Mouse (Mus musculus) embryonic facial prominence, embryonic 11.5 days (tissue): ENCODE measurements around the gene Sem1. TPM values are rescaled to one million over a fixed set of nuclear protein-coding genes. Genes with fewer than 3 reads are reported as not detected.

Source experiments
- ATAC-seq: fragments of 200-750 bp; cut with Nextera tagmentation; replicated peaks from 2 replicates; pipeline ENCODE4 v1.8.0; 2017; ENCODE audit warnings: low read depth; ENCODE audit not compliant: insufficient number of reproducible peaks, low FRiP score, low TSS enrichment
- DNase-seq: peaks from one replicate; pipeline ENCODE4 v3.0.0-alpha.2; 2015; ENCODE audit warnings: low spot score
- H3K27ac ChIP-seq: fragments of 300-500 bp; sonication (generic); replicated peaks from 2 replicates; pipeline ENCODE4 v1.5.1; 2014; ENCODE audit warnings: mild to moderate bottlenecking, low read depth, low read length, control low read depth
- H3K27me3 ChIP-seq: fragments of 300-500 bp; sonication (generic); 2 replicates; pipeline ENCODE4 v1.6.1; 2014; ENCODE audit warnings: mild to moderate bottlenecking, low read length, moderate library complexity, mixed read lengths; ENCODE audit not compliant: control insufficient read depth, insufficient read depth
- H3K36me3 ChIP-seq: fragments of 300-500 bp; sonication (generic); replicated peaks from 2 replicates; pipeline ENCODE4 v1.6.1; 2014; ENCODE audit warnings: low read depth, mild to moderate bottlenecking, low read length, moderate library complexity, mixed read lengths; ENCODE audit not compliant: control insufficient read depth, insufficient read depth
- H3K4me1 ChIP-seq: fragments of 300-500 bp; sonication (generic); 2 replicates; pipeline ENCODE4 v1.6.1; 2014; ENCODE audit warnings: low read length, mixed read lengths; ENCODE audit not compliant: control insufficient read depth, insufficient read depth
- H3K4me2 ChIP-seq: fragments of 300-500 bp; sonication (generic); 2 replicates; pipeline ENCODE4 v1.6.1; 2014; ENCODE audit warnings: low read depth, mild to moderate bottlenecking, control low read depth, low read length, moderate library complexity
- H3K4me3 ChIP-seq: fragments of 300-500 bp; sonication (generic); 2 replicates; pipeline ENCODE4 v1.5.1; 2014; ENCODE audit warnings: low read depth, low read length, control low read depth
- H3K9ac ChIP-seq: fragments of 300-500 bp; sonication (generic); replicated peaks from 2 replicates; pipeline ENCODE4 v1.6.1; 2014; ENCODE audit warnings: mild to moderate bottlenecking, control low read depth, low read length
- H3K9me3 ChIP-seq: fragments of 300-500 bp; sonication (generic); replicated peaks from 2 replicates; pipeline ENCODE4 v1.6.1; 2016; ENCODE audit warnings: mild to moderate bottlenecking, low read length, inconsistent platforms, mixed read lengths; ENCODE audit not compliant: control insufficient read depth
- WGBS: fragments of 180-500 bp; shearing (Covaris S2); extraction: QIAGEN DNeasy Blood & Tissue Kit; methylation state at CpG from one replicate; pipeline ENCODE4 v1.1.7; 2014; 5-methylcytosine and 5-hydroxymethylcytosine counted together
- polyA plus RNA-seq: library from polyadenylated mRNA; unstranded; fragments of >200 nt; fragmentation: Nextera tagmentation; extraction: Ambion mirVana; gene quantifications from 2 replicates; pipeline ENCODE4 v1.2.1, GENCODE M21; 2014

Sem1 gene
- polyA plus RNA-seq, 1 experiment from 2014 or later = 286 TPM

GRCm38 (mm10) chr6:6575796-6576195, 2.7 kb downstream of the Sem1 start:
- Histone ChIP-seq H3K4me3 (no peak overlapping the region), H3K9me3 (no peaks in the 10 kb centered on the region), H3K27me3 (no peaks in the 10 kb centered on the region), H3K4me1 (no peaks in the 10 kb centered on the region), H3K27ac (no peak overlapping the region), H3K4me2 (no peak overlapping the region), H3K36me3 (peaks cover 3% of the 10 kb centered on the region; the same call in 1 of the 2 replicates), H3K9ac (no peak overlapping the region)
- ATAC-seq = no peak
- 82% methylated on average over 4 of the region's 4 CpGs for WGBS
- DNase-seq = no peak

GRCm38 (mm10) chr6:6568436-6568835, 10.0 kb downstream of the Sem1 start:
- no peaks in the 10 kb centered on the region for H3K4me1 ChIP-seq
- no peak overlapping the region for H3K4me2 ChIP-seq
- H3K9me3 ChIP-seq = no peaks in the 10 kb centered on the region
- no peak overlapping the region for H3K9ac ChIP-seq
- H3K36me3 ChIP-seq = no peaks in the 10 kb centered on the region
- H3K27me3 ChIP-seq = no peaks in the 10 kb centered on the region
- ATAC-seq (no peak), DNase-seq (no peak)
- no peak overlapping the region for H3K27ac ChIP-seq
- no peak overlapping the region for H3K4me3 ChIP-seq
- 82% methylated on average over 3 of the region's 3 CpGs for WGBS

DNA sequence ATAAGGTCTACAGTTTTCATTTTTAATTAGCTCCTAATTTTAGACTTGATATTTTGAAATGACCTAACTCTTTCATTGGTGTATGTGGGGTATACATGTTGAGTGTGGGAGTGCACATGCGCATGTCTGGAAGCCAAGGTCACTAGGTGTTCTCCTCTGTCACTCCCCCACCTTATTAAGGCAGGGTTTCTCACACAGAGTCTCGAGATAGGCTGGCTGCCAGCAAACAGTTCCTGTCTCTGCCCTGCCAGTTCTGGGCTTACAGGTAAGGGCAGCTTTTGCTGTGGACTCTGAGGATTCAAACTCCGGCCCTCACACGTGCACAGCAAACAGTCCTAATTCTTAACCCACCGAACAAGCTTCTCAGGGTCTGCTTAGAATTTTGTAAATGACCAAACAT, 14.8 kb downstream of the Sem1 start:
- Histone ChIP-seq H3K4me2 (no peak overlapping the region), H3K4me1 (no peaks in the 10 kb centered on the region), H3K4me3 (no peak overlapping the region), H3K36me3 (no peaks in the 10 kb centered on the region), H3K27me3 (no peaks in the 10 kb centered on the region), H3K9me3 (no peaks in the 10 kb centered on the region), H3K27ac (no peak overlapping the region), H3K9ac (no peak overlapping the region)
- DNase-seq (no peak), ATAC-seq (no peak)
- 83% methylated on average over 5 of the region's 5 CpGs for WGBS

DNA sequence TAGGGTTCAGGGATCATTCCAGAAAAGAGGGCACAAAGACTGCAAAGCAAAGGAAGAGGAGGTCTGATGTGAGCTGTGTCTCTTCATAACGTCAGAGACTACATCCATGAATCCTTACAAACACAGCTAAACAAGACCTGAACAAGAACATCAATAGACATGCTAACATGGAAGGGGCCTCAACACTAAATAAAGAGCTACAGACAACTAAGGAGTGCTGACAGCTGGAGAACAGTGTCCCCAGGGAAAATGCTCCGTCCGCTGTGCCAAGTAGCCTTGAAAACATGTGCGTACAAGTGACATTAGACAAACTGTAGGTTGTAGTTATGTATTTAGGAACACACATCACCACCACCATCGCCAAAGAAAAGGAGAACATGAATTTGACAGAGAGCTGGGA, 15.7 kb downstream of the Sem1 start:
- ATAC-seq = no peak
- Histone ChIP-seq H3K27me3 (no peaks in the 10 kb centered on the region), H3K4me1 (no peaks in the 10 kb centered on the region), H3K36me3 (no peaks in the 10 kb centered on the region), H3K9me3 (no peaks in the 10 kb centered on the region), H3K9ac (no peak overlapping the region), H3K27ac (no peak overlapping the region), H3K4me3 (no peak overlapping the region), H3K4me2 (no peak overlapping the region)
- 86% methylated on average over 5 of the region's 5 CpGs for WGBS
- DNase-seq = no peak

DNA sequence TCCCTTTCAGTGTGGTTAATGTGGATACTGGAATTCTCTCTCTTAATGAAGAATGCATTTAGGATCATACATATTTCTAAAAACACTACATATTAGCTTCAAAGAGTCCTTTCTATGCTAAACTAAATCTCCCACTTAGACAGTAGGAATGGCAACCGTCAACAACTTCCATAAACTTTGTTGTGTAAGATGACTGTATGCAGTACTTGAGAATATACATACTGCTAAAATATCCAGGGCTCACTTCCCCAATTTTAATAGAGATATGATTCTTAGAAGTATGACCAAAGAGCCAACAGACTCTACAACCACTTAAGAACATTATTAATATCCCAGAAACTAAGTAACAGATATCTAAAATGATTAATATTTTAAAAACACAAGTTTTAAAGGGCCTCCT, 20.8 kb downstream of the Sem1 start:
- no peak for DNase-seq
- H3K4me3 ChIP-seq = no peak overlapping the region
- WGBS = 95% methylated on average over 1 of the region's 1 CpGs
- H3K27me3 ChIP-seq = no peaks in the 10 kb centered on the region
- H3K4me2 ChIP-seq = no peak overlapping the region
- H3K27ac ChIP-seq = no peak overlapping the region
- H3K36me3 ChIP-seq = no peaks in the 10 kb centered on the region; the same call in 1 of the 2 replicates
- no peak overlapping the region for H3K9ac ChIP-seq
- H3K9me3 ChIP-seq = no peaks in the 10 kb centered on the region
- no peak for ATAC-seq
- H3K4me1 ChIP-seq = no peaks in the 10 kb centered on the region

DNA sequence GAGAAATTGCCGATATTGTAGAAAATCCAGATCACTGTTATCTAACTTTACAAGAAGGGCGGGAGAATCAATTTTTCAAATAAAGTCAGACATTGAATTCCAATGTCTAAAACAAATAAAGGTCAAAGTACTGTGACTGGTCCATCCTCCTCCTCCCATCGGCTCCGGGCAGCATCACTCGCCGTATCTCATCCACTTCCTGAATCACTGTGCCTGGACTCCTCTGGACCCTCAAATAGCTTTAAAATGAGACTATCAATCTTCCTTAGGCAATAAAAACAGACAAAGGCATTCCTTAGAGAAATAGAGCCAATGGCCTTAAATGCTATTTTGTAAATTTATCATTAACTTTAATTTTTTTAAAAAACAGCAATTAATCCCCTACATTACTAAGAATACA, 26.5 kb downstream of the Sem1 start:
- WGBS = 86% methylated on average over 6 of the region's 6 CpGs
- DNase-seq (no peak), ATAC-seq (no peak)
- H3K4me2 ChIP-seq = no peak overlapping the region
- no peak overlapping the region for H3K27ac ChIP-seq
- no peak overlapping the region for H3K4me3 ChIP-seq
- H3K9ac ChIP-seq = no peak overlapping the region
- no peaks in the 10 kb centered on the region; the same call in 1 of the 2 replicates for H3K36me3 ChIP-seq
- H3K9me3 ChIP-seq = no peaks in the 10 kb centered on the region
- H3K4me1 ChIP-seq = no peaks in the 10 kb centered on the region
- H3K27me3 ChIP-seq = no peaks in the 10 kb centered on the region

GRCm38 (mm10) chr6:6547997-6548396, 30.5 kb downstream of the Sem1 start:
- ATAC-seq (no peak), DNase-seq (no peak)
- no peak overlapping the region for H3K9ac ChIP-seq
- H3K36me3 ChIP-seq = no peaks in the 10 kb centered on the region
- no peaks in the 10 kb centered on the region for H3K27me3 ChIP-seq
- no peaks in the 10 kb centered on the region for H3K4me1 ChIP-seq
- WGBS = 77% methylated on average over 5 of the region's 5 CpGs
- H3K27ac ChIP-seq = no peak overlapping the region
- no peak overlapping the region for H3K4me2 ChIP-seq
- no peaks in the 10 kb centered on the region for H3K9me3 ChIP-seq
- H3K4me3 ChIP-seq = no peak overlapping the region

- H3K36me3 ChIP-seq = no peaks in the 10 kb centered on the region
- DNase-seq = no peak
- 86% methylated on average over 4 of the region's 4 CpGs for WGBS
- H3K9me3 ChIP-seq = no peaks in the 10 kb centered on the region
- H3K27ac ChIP-seq = no peak overlapping the region
- no peak overlapping the region for H3K4me2 ChIP-seq
- no peaks in the 10 kb centered on the region for H3K4me1 ChIP-seq
- no peaks in the 10 kb centered on the region for H3K27me3 ChIP-seq
- ATAC-seq = no peak
- H3K4me3 ChIP-seq = no peak overlapping the region
- H3K9ac ChIP-seq = no peak overlapping the region
Observed at GRCm38 (mm10) chr6:6544255-6544645, 34.2 kb downstream of the Sem1 start.
